Mouse (Mus musculus) megakaryocyte, embryonic 14.5 days (primary cell): ENCODE results near the gene Ugt3a1.

Experiments used
- FLI1 ChIP-seq: IDR thresholded peaks from 2 replicates; pipeline ENCODE4 v1.6.1; 2012; ENCODE audit warnings: low read length, inconsistent platforms, mixed read lengths
- GATA1 ChIP-seq: IDR thresholded peaks from 3 replicates; pipeline ENCODE4 v1.6.1; 2012; ENCODE audit warnings: mixed read lengths, low read length, inconsistent platforms, borderline replicate concordance

GRCm38 (mm10) chr15:9271876-9272275 is 4.8 kb upstream of the Ugt3a1 start:
- TF ChIP-seq GATA1 (no peak), FLI1 (no peak)
